Mouse (Mus musculus) left cerebral cortex, postnatal 4 days (tissue): Measurements from ENCODE around the gene Iqcb1. TPM values are rescaled to one million over a fixed set of nuclear protein-coding genes. Genes with fewer than 3 reads are reported as not detected.
"Not testable (repeated sequence)": the region's sequence is repeated elsewhere in the genome, so short reads cannot be mapped to it uniquely, and the experiment has no call there.

Experiments used
- DNase-seq: peaks from one replicate; pipeline ENCODE4 v3.0.0-alpha.2; 2022
- intact Hi-C: fragments of 180-260 bp; cut with DNase I; formaldehyde crosslinking; loops from one replicate; pipeline ENCODE4 v1.15.1; 2025
- total RNA-seq, 2 experiments: library from RNA; stranded (reverse); gene quantifications; 2 replicates each; pipeline ENCODE4 v1.2.3; 2021

Gene Iqcb1
- 10 to 100 TPM; 34.8 to 40.2 TPM for total RNA-seq

GRCm38 (mm10) chr16:36828054-36828786 is at the start of gene Iqcb1:
Gene Iqcb1, plus strand, starts transcription at chr16:36828385.
- intact Hi-C loops: no loop called here
- peak; percentile 89 for DNase-seq

- no peak for DNase-seq
- intact Hi-C loops: no loop called here
Measured at GRCm38 (mm10) chr16:36784146-36784545, 44.0 kb upstream of the Iqcb1 start.

GRCm38 (mm10) chr16:36784594-36785313 is 43.4 kb upstream of the Iqcb1 start, which contains the start of gene Slc15a2:
Gene Slc15a2, minus strand, starts transcription at chr16:36784962.
- DNase-seq: peak; percentile 87
- intact Hi-C loops: no loop called here

DNA sequence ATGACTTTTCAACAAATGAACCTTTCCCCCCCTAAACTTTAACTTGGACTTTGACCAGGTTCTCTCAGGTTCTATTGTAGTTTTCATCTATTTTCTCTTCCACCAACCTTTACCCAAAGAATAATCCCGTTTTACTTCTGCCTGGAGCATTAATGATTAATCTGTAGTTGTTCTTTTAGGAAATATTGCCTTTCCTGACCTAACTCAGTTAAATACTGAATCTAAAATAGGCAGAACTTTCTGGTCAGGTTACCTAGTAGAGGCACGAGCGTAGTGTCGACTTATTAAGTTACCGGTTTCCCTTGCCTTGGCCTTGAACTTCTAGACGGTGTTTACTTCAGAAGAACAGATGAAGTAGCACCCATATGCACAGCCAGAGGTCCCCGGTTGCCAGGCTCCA is 41.7 kb upstream of the Iqcb1 start:
- intact Hi-C loops: no loop called here
- no peak for DNase-seq

GRCm38 (mm10) chr16:36790166-36790565 is 38.0 kb upstream of the Iqcb1 start:
- intact Hi-C loops: no loop called here
- no peak for DNase-seq

DNA sequence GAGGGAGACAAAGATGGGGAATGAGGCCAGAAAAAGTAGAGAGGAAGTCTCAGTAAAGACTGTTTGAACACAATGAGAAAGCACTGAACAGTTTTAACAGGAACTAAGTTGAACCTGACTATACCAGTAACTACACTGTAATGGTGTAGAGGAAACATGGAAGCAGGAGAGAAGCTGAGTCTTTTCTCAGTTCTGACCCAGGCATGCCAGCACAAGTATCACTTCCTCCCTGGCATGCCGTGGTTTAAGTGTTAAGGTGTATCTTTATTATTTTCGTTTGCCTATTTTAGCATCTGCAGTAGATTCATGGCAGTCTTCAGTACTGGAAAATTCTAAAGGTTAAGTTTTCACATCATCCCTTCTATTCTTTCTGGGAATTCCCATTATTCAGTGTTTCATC is 33.2 kb upstream of the Iqcb1 start:
- intact Hi-C loops: no loop called here
- no peak for DNase-seq

GRCm38 (mm10) chr16:36798334-36798733 is 29.9 kb upstream of the Iqcb1 start:
- intact Hi-C loops: no loop called here
- DNase-seq: no peak

- intact Hi-C loops: no loop called here
- DNase-seq: no peak
Measured at GRCm38 (mm10) chr16:36802361-36802760, 25.8 kb upstream of the Iqcb1 start.

DNA sequence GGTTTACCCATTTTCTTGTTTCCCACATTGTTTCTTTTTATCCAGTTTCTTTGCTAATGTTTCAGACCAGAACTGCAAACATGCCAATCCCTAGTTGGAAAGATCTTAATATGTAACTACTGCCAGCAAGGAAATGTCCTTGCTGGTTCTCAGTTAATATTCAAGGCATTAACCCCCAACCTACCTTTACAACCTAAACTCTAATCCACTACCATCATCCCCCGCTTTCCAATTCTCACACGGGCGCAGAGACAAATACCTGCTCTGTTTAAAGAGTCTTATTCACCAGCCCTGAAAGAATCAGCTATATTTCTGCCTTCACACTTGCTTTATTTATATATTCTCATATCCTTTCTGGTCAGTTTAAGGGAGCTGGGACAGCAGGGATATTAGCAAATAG is 19.6 kb upstream of the Iqcb1 start:
- DNase-seq: no peak
- intact Hi-C loops: no loop called here

DNA sequence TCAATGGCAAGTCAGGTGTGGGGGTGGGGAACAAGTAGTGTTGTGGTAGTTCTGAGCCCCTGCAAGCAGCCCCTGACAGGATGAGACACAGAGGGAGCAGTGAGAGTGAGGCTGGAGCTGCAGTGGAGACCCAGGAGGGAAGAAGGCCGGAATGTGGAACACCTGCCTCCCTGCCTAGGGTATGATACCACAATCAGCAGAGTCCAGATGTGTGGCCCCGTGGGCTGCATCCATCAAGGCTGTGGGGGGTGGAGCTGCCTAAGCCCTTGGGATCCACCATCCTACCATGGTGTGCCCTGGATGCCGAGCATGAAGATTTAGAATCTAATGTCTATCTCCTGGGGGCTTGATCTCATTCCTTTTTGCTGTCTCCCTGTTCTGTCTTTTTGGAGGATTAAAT is 14.5 kb upstream of the Iqcb1 start:
- DNase-seq: no peak
- intact Hi-C loops: no loop called here

DNA sequence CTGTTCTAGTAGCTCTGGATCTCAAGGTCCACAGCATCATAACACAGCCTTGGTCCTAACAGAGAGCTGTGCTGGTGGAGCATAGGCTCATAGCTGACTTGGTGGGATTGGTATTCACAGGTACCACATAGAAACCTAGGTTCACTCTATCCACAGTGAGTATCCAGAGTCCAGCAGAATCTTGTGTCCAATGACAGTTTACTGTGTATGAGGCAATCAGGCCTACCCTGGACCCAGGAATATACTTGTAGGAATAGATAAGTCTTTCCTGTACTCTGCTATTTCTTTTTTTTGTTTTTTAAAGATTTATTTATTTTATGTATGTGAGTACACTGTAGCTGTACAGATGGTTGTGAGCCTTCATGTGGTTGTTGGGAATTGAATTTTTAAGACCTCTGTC is 11.3 kb upstream of the Iqcb1 start:
- DNase-seq: no peak
- intact Hi-C loops: loop anchor here (5.0 kb wide), 2 partner anchors 95 to 345 kb away; no protein-coding TSS in a partner anchor

DNA sequence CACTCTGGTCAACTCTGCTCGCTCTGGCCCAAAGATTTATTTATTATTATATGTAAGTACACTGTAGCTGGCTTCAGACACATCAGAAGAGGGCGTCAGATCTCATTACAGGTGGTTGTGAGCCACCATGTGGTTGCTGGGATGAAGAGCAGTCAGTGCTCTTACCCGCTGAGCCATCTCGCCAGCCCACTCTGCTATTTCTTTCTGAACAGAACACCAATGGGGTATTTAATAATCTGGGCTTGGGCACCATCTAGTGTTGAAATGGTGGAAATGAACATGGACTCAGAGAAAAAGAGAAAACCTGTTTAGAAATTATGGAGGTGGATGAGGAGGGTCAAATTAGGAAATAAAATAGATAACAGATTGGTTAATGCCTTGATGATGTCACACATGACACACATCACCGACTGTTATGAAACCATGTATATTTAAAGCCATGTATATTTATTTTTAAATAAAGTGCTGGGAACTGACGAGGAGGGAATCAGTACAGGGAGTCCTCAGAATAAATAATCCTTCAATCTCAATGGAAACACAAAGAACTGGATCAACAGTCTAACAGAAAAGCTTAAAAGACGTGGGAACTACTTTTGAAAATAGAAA is 10.8 kb upstream of the Iqcb1 start:
- peak; percentile 81 for DNase-seq
- intact Hi-C loops: loop anchor here (5.0 kb wide), 2 partner anchors 95 to 345 kb away; no protein-coding TSS in a partner anchor

DNA sequence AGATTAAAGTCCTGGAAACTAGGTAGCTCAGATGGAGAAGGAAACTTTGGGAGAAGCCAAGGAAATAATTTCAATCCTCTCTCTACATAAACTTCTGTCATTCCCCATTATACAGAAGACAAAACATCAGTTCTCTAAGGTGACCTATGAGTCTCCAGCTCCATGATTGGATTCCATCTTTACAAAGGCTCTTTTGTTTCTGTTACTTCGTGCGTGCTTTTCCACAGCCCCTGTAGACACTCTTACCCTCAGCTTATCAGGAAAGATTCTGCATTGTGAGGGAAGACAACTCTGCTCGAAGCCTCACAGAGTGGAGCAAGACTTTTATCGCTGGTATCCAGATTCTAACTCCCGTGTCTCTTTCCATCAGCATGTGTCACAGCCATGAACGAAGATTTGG is 8.2 kb upstream of the Iqcb1 start:
- intact Hi-C loops: no loop called here

DNA sequence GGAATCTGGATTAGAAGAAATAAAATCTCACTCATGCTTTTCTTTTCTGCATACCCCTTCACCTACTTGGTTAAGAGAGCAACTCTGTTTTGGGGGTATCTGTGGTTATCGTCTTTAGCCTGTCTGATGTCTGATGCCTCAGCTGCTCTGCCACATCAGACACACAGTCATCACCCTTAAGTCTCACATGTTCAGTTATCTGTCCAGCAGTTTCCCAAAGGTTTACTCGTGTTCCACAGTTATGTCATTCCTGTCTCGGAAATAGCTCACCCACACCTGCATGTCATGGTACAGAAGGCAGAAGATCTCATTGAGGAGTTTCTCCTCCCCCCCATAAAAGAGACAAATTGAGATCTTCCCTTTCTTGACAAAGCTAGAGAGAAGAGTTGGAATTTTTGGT is 7.4 kb upstream of the Iqcb1 start:
- no peak for DNase-seq
- intact Hi-C loops: no loop called here

More for the DNA sequence above, 8.2 kb upstream of the Iqcb1 start:
- DNase-seq: no peak

DNA sequence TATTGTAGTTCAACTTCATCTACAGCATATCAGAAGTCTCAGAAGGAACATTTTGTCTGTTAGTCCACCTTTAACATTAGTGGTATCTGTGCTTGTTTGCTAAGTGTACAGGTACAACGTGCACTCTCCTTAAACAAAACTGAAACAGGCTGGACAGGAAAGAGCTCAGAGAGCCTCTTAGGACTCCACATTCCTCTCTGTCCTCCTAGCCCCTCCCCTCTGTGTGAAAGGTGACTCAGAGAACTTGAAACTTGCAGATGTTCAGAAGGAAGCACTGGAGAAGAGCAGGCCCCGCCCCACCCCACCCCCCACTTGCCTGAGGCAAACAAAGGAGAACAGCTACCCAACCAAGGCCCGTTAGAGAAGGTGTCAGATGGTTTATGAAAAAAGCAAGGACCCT is 6.7 kb upstream of the Iqcb1 start:
- no peak for DNase-seq
- intact Hi-C loops: no loop called here

DNA sequence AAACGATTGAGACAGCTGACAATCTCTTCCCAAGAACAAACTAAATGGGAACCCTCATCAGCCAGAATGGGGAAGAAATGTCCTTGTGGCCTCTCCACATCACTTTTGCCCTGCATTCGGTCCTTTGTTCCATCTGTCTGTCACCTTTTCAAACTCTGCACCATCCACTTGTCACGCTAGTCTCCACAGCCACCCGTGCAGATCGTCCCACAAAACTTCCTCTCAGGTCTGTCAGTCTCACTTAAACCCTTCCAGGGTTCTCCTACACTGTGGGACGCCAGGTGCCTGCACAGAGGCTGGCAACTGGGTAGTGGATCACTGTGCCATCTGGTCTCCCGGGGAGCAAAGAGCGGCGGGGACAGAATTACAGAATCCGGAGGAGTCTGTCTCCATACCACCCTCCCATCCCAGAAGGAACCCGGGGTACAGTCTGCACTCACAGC is 553 bp upstream of the Iqcb1 start:
- no peak for DNase-seq
- intact Hi-C loops: no loop called here

GRCm38 (mm10) chr16:36828820-36829219 is 635 bp downstream of the Iqcb1 start:
- intact Hi-C loops: no loop called here
- peak; percentile 5 for DNase-seq

DNA sequence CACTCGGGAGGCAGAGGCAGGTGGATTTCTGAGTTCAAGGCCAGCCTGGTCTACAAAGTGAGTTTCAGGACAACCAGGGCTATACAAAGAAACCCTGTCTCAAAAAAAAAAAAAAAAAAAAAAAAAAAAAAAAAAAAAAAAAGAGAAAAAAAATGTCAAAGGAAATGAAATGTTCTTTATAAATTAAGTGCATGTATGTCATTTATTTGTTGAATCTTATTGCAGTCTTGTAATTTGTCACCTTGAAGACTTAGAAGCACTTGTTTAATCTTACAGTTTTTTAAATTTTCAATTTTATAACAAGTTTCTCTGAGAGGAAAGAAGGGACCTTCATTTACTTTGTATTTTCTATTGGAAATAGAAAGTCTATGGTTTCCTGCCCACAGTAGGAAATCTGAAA is 18.7 kb downstream of the Iqcb1 start:
- intact Hi-C loops: loop anchor here (5.0 to 10.0 kb wide), 2 partner anchors 55 to 812 kb away; no protein-coding TSS in a partner anchor
- not testable (repeated sequence) for DNase-seq

- DNase-seq: no peak
- intact Hi-C loops: loop anchor here (10.0 kb wide), 1 partner anchor 836 kb away; no protein-coding TSS in a partner anchor
Measured at GRCm38 (mm10) chr16:36851202-36851601, 23.0 kb downstream of the Iqcb1 start.

GRCm38 (mm10) chr16:36863585-36863984 is 35.4 kb downstream of the Iqcb1 start:
- DNase-seq: no peak
- intact Hi-C loops: no loop called here

DNA sequence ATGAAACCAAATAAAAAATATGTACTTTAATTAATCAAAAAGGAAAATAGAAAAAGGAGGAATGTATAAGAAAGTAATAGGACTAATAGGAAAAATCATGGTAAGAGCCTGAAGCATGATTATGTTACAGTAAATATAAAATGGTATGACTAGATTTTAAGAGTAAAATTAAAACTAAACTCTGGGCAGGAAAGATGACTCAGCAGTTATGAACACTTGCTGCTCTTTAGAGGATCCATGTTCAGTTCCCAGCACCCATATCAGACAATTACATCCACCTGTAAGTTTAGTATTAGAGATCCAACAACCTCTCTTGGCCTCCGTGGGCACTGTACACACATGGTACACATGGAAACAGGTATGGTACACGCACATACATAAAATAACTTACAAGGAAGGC is 41.3 kb downstream of the Iqcb1 start:
- no peak for DNase-seq
- intact Hi-C loops: no loop called here
